8 mouse cellular contexts compared by ENCODE assay signal in the genomic region with DNA sequence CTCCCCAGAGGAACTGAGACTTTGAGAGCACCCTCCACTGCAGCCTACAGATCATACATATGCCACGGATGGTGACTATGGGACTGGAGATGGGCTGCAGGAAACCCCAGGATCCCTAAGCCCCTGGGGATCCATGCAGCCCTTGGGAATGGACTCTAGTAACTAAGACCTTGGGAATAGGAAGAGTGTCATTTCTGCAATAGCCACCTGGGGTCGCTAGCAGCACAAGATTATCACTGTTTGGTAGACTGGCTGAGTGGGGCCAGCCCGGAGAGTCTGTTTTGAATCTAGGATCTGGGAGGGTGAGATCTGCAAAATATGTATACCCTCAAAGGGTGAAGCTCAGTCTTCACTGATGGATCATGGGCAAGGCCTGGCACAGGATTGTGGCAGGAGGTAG. TPM values are rescaled to one million over a fixed set of nuclear protein-coding genes. Genes with fewer than 3 reads are reported as not detected.
DNase-seq lines count a peak whose midpoint lies in the region; ATAC-seq lines count a peak whose summit lies in the region.

No protein-coding gene starts in this region.

- no peaks in the 10 kb centered on the region for H3K9me3 ChIP-seq in midbrain, embryonic 10.5 days (replicated peaks)
- no peaks in the 10 kb centered on the region for H3K9me3 ChIP-seq in midbrain, embryonic 15.5 days
- no peaks in the 10 kb centered on the region for H3K9me3 ChIP-seq in hindbrain, embryonic 11.5 days (ENCODE audit: control insufficient read depth, low read length)

- no peak; the same call in 1 of the 2 replicates for ATAC-seq in midbrain, embryonic 15.5 days (replicated peaks)
- ATAC-seq in erythroblast, adult 5-6 weeks (replicated peaks; ENCODE audit: low FRiP score, poor library complexity, severe bottlenecking), result peak; percentile 79
- peak; percentile 51; the same call in 1 of the 2 replicates for ATAC-seq in hindbrain, embryonic 11.5 days (ENCODE audit: low FRiP score)

- H3K4me3 ChIP-seq in midbrain, embryonic 10.5 days, result no peak overlapping the region
- no peak overlapping the region for H3K4me3 ChIP-seq in midbrain, embryonic 15.5 days
- H3K4me3 ChIP-seq in hindbrain, embryonic 11.5 days (ENCODE audit: low read depth, low read length), result no peak overlapping the region

- no peaks in the 10 kb centered on the region for H3K27me3 ChIP-seq in midbrain, embryonic 10.5 days (ENCODE audit: low read depth, poor library complexity, severe bottlenecking)
- no peaks in the 10 kb centered on the region for H3K27me3 ChIP-seq in midbrain, embryonic 15.5 days (replicated peaks)
- no peaks in the 10 kb centered on the region for H3K27me3 ChIP-seq in hindbrain, embryonic 11.5 days (ENCODE audit: control insufficient read depth, insufficient read depth, low read length)

- peak; percentile 61 for DNase-seq in midbrain, embryonic 10.5 days (ENCODE audit: low spot score)
- peak; percentile 82 for DNase-seq in brain, adult 2 months (ENCODE audit: low read depth, low spot score)
- DNase-seq in hindbrain, embryonic 11.5 days (ENCODE audit: low spot score), result peak; percentile 81
- DNase-seq in layer of hippocampus, postnatal 25 days (ENCODE audit: extremely low spot score in 1 of 2, low spot score in 1 of 2), result peak; percentile 62 to 83
- DNase-seq in lung, postnatal 10 days, result peak; percentile 86
- peak; percentile 76 for DNase-seq in right cerebral cortex, postnatal 4 days

- 42% methylated on average over 3 of the region's 3 CpGs for WGBS in midbrain, embryonic 10.5 days
- WGBS in midbrain, embryonic 15.5 days, result 33% methylated on average over 3 of the region's 3 CpGs
- 30% methylated on average over 3 of the region's 3 CpGs for WGBS in hindbrain, embryonic 11.5 days

- peaks cover 10% of the 10 kb centered on the region; the same call in 1 of the 2 replicates for H3K36me3 ChIP-seq in midbrain, embryonic 10.5 days
- no peaks in the 10 kb centered on the region for H3K36me3 ChIP-seq in midbrain, embryonic 15.5 days (replicated peaks)
- no peaks in the 10 kb centered on the region for H3K36me3 ChIP-seq in hindbrain, embryonic 11.5 days (ENCODE audit: control insufficient read depth, insufficient read depth, low read length)

- H3K9ac ChIP-seq in midbrain, embryonic 15.5 days, result no peak overlapping the region
- no peak overlapping the region for H3K9ac ChIP-seq in hindbrain, embryonic 11.5 days (ENCODE audit: low read depth, low read length)

- 0 out of 2 replicates have a peak, but pooled peaks cover 4% of the 10 kb centered on the region for H3K4me1 ChIP-seq in midbrain, embryonic 10.5 days
- no peaks in the 10 kb centered on the region for H3K4me1 ChIP-seq in midbrain, embryonic 15.5 days
- no peaks in the 10 kb centered on the region for H3K4me1 ChIP-seq in hindbrain, embryonic 11.5 days (replicated peaks; ENCODE audit: control insufficient read depth, insufficient read depth, low read length)

- no peak overlapping the region for H3K27ac ChIP-seq in midbrain, embryonic 10.5 days (replicated peaks)
- H3K27ac ChIP-seq in midbrain, embryonic 15.5 days, result no peak overlapping the region
- no peak overlapping the region for H3K27ac ChIP-seq in hindbrain, embryonic 11.5 days (ENCODE audit: low read depth, low read length)

- no peak overlapping the region for H3K4me2 ChIP-seq in midbrain, embryonic 15.5 days
- no peak overlapping the region for H3K4me2 ChIP-seq in hindbrain, embryonic 11.5 days (replicated peaks; ENCODE audit: low read depth, low read length)

RNA-seq across cellular contexts. Expression of gene Plekhb1, which starts 17.1 kb away (rescaled TPM):
- polyA plus RNA-seq in midbrain, embryonic 10.5 days (2016; fragmentation: Nextera tagmentation; extraction: Ambion mirVana), result 4.2 and 4.4 TPM in 2 replicates
- polyA plus RNA-seq in midbrain, embryonic 15.5 days (2015; fragmentation: Nextera tagmentation; extraction: Ambion mirVana), result 10.3 and 10.4 TPM in 2 replicates
- total RNA-seq in erythroblast, adult 5-6 weeks (2015; ENCODE audit: low replicate concordance), result not detected in 2 replicates
- not detected in 2 replicates for total RNA-seq in erythroblast, adult 5-6 weeks (2017; ENCODE audit: low replicate concordance)
- polyA plus RNA-seq in hindbrain, embryonic 11.5 days (2014; fragmentation: Nextera tagmentation; extraction: Ambion mirVana), result 8.3 and 10.7 TPM in 2 replicates
- total RNA-seq in layer of hippocampus, postnatal 25 days (2021), result 100 to 1,000 TPM; 161 to 194 TPM

RNA-seq across cellular contexts. Expression of gene Mrpl48, which starts 37.0 kb away (rescaled TPM):
- polyA plus RNA-seq in midbrain, embryonic 10.5 days (2016; fragmentation: Nextera tagmentation; extraction: Ambion mirVana), result 63.2 and 68.9 TPM in 2 replicates
- polyA plus RNA-seq in midbrain, embryonic 15.5 days (2015; fragmentation: Nextera tagmentation; extraction: Ambion mirVana), result 79.0 and 80.2 TPM in 2 replicates
- 3.5 and 27.4 TPM in 2 replicates for total RNA-seq in erythroblast, adult 5-6 weeks (2015; ENCODE audit: low replicate concordance)
- 7.1 and 40.0 TPM in 2 replicates for total RNA-seq in erythroblast, adult 5-6 weeks (2017; ENCODE audit: low replicate concordance)
- 62.9 and 73.1 TPM in 2 replicates for polyA plus RNA-seq in hindbrain, embryonic 11.5 days (2014; fragmentation: Nextera tagmentation; extraction: Ambion mirVana)
- 10 to 100 TPM; 63.9 to 67.7 TPM for total RNA-seq in layer of hippocampus, postnatal 25 days (2021)

RNA-seq across cellular contexts. Expression of gene Rab6a, which starts 37.9 kb away (rescaled TPM):
- polyA plus RNA-seq in midbrain, embryonic 10.5 days (2016; fragmentation: Nextera tagmentation; extraction: Ambion mirVana), result 98.2 and 105 TPM in 2 replicates
- polyA plus RNA-seq in midbrain, embryonic 15.5 days (2015; fragmentation: Nextera tagmentation; extraction: Ambion mirVana), result 253 and 260 TPM in 2 replicates
- 60.5 and 60.6 TPM in 2 replicates for total RNA-seq in erythroblast, adult 5-6 weeks (2015; ENCODE audit: low replicate concordance)
- total RNA-seq in erythroblast, adult 5-6 weeks (2017; ENCODE audit: low replicate concordance), result 62.5 and 81.7 TPM in 2 replicates
- polyA plus RNA-seq in hindbrain, embryonic 11.5 days (2014; fragmentation: Nextera tagmentation; extraction: Ambion mirVana), result 192 and 212 TPM in 2 replicates
- 100 to 1,000 TPM; 373 to 387 TPM for total RNA-seq in layer of hippocampus, postnatal 25 days (2021)
